Mouse (Mus musculus) liver, adult 2 months (tissue): ENCODE data around the gene Elp5. TPM values are rescaled to one million over a fixed set of nuclear protein-coding genes. Genes with fewer than 3 reads are reported as not detected.

Experiments
- DNase-seq: peaks from one replicate; pipeline ENCODE4 v3.0.0-alpha.2; 2011; ENCODE audit warnings: low read depth, low spot score; ENCODE audit errors: extremely low read depth
- H3K27ac ChIP-seq: fragments of 200-500 bp; replicated peaks from 2 replicates; pipeline ENCODE4 v1.5.1; 2012; ENCODE audit warnings: low read depth, mild to moderate bottlenecking, control low read depth, inconsistent platforms, low read length; ENCODE audit not compliant: insufficient read depth
- H3K27me3 ChIP-seq: fragments of 200-500 bp; 2 replicates; pipeline ENCODE4 v1.6.1; 2012; ENCODE audit warnings: mild to moderate bottlenecking, moderate library complexity, low read length, inconsistent platforms; ENCODE audit not compliant: control insufficient read depth, insufficient read depth
- H3K36me3 ChIP-seq: fragments of 200-500 bp; 2 replicates; pipeline ENCODE4 v1.6.1; 2012; ENCODE audit warnings: low read length, inconsistent platforms; ENCODE audit not compliant: control insufficient read depth, insufficient read depth
- H3K4me1 ChIP-seq: fragments of 200-500 bp; 2 replicates; pipeline ENCODE4 v1.6.1; 2011; ENCODE audit warnings: low read length; ENCODE audit not compliant: control insufficient read depth, insufficient read depth
- H3K4me3 ChIP-seq: fragments of 200-500 bp; 2 replicates; pipeline ENCODE4 v1.5.1; 2011; ENCODE audit warnings: low read depth, mild to moderate bottlenecking, control low read depth, low read length, moderate library complexity; ENCODE audit not compliant: insufficient read depth
- H3K79me2 ChIP-seq: fragments of 200-500 bp; 2 replicates; pipeline ENCODE4 v1.6.1; 2012; ENCODE audit warnings: inconsistent platforms, mild to moderate bottlenecking, low read length, moderate library complexity; ENCODE audit not compliant: control insufficient read depth, insufficient read depth
- H3K9ac ChIP-seq: fragments of 200-500 bp; 2 replicates; pipeline ENCODE4 v1.6.1; 2012; ENCODE audit warnings: low read depth, mild to moderate bottlenecking, control low read depth, inconsistent platforms, low read length
- CTCF ChIP-seq: fragments of 200-500 bp; IDR thresholded peaks from 2 replicates; pipeline ENCODE4 v1.5.1; 2011; ENCODE audit warnings: low read depth, low read length, control low read depth
- POLR2A ChIP-seq: fragments of 200-500 bp; IDR thresholded peaks from 2 replicates; pipeline ENCODE4 v1.6.1; 2011; ENCODE audit warnings: low read length, control low read depth; ENCODE audit not compliant: insufficient read depth; ENCODE audit errors: extremely low read depth
- WGBS: fragments of 180-500 bp; shearing (Covaris S2); methylation state at CpG from one replicate; pipeline ENCODE4 v1.1.7; 2018; 5-methylcytosine and 5-hydroxymethylcytosine counted together
- polyA plus RNA-seq: library from polyadenylated mRNA; depleted of rRNA; stranded (reverse); fragments of >200 nt; gene quantifications from 2 replicates; pipeline ENCODE4 v1.2.3, GENCODE M21; 2012
- total RNA-seq: library from RNA; depleted of rRNA; stranded (reverse); fragments of >200 nt; gene quantifications from 2 replicates; pipeline ENCODE4 v1.2.3, GENCODE M21; 2014

Gene Elp5
- total and polyA plus RNA-seq, 2 experiments = 19.5 to 30.8 TPM

DNA sequence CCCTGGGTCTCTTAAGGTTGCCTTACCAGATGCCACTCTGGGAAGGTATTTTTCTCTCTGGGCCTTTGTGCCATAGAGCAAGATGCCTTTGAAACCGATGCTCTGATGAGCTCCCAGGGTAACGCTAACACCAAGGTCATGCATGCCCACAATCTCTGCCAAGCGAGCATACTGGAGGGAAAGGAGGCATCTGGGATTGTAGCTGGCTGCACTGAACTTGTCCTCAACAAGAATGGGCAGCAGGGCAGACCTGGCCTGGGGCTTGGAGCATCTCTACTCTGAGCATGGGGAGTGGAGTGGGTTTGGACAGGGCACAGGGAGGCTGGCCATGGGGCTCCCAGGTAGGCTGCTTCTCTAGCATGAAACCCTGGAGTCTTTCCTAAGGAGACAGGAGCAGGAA lies 31.1 kb upstream of the Elp5 start:
- no peak overlapping the region for H3K9ac ChIP-seq
- no peaks in the 10 kb centered on the region for H3K27me3 ChIP-seq
- H3K4me1 ChIP-seq = peaks cover 8% of the 10 kb centered on the region
- peaks cover 40% of the 10 kb centered on the region for H3K36me3 ChIP-seq
- 70% methylated on average over 3 of the region's 3 CpGs for whole genome bisulfite sequencing
- TF ChIP-seq CTCF (no peak), POLR2A (no peak)
- no peak overlapping the region for H3K27ac ChIP-seq
- DNase-seq = no peak
- H3K79me2 ChIP-seq = peaks cover 16% of the 10 kb centered on the region; the same call in 1 of the 2 replicates
- H3K4me3 ChIP-seq = no peak overlapping the region

DNA sequence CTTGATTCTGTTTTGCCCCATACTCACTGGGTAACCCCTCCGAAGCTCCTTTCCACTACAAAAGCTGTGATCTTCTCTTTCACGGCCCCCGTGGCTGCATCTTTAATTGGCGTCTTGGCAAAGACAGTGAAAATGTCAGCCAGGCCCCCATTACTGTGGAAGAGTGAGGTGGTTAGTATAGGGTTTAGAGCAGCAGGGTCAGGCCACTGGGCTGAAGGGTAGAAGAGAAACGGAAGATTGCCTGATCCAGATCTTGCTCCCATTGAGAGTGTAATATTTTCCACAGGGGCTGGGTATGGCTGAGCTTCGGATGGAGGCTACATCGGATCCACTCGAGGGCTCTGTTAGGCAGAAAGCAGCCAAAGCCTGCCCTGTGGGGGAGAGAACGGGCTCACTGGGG lies 30.6 kb upstream of the Elp5 start:
- no peak overlapping the region for H3K4me3 ChIP-seq
- H3K27ac ChIP-seq = no peak overlapping the region
- DNase-seq = no peak
- WGBS = 94% methylated on average over 9 of the region's 9 CpGs
- H3K36me3 ChIP-seq = peaks cover 44% of the 10 kb centered on the region
- peaks cover 16% of the 10 kb centered on the region; the same call in 1 of the 2 replicates for H3K79me2 ChIP-seq
- no peak for TF ChIP-seq POLR2A
- H3K27me3 ChIP-seq = no peaks in the 10 kb centered on the region
- peaks cover 8% of the 10 kb centered on the region for H3K4me1 ChIP-seq
- H3K9ac ChIP-seq = no peak overlapping the region

DNA sequence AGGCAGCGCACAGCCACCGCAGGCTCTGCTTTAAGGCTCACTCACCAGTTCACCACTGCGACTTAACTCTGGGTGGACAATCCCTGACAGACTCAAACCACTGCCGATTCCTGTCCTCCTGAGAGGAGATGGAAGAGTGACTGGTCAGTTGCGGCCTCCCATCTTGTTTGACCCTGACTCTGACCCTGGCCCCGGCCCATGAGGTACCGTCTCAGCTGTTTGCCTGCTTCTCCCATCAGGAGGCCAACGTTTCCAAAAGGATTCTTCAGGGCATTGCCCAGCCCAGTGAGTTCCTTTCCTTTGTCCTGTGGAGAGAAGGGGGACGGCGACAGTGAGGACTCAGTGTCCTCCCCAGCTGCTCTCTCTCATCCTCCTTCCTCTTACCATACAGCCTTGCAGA lies 28.6 kb upstream of the Elp5 start:
- H3K4me1 ChIP-seq = peaks cover 8% of the 10 kb centered on the region
- H3K4me3 ChIP-seq = no peak overlapping the region
- no peak for DNase-seq
- H3K9ac ChIP-seq = no peak overlapping the region
- TF ChIP-seq POLR2A (no peak), CTCF (no peak)
- H3K79me2 ChIP-seq = peaks cover 16% of the 10 kb centered on the region; the same call in 1 of the 2 replicates
- peaks cover 46% of the 10 kb centered on the region for H3K36me3 ChIP-seq
- WGBS = 88% methylated on average over 10 of the region's 10 CpGs
- H3K27me3 ChIP-seq = no peaks in the 10 kb centered on the region
- no peak overlapping the region for H3K27ac ChIP-seq

DNA sequence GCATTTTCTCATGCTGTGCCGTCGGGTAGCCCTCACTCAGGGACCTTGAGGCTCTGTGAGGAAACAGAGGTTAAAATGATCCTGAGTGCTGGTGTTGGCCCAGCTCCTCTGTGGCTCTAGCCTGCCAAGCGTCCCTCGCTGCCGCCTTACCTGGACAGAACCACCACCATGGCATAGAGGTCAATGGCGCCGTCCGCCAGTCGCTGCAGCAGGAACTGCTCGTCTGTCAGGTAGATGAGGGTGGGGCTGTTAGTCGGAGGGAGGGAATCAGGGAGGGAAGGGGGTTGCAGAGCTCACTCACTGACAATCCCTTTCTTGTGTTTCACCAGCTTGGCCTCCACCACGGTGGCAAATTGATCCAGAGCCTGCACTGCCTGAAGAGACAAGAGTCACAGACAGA lies 28.2 kb upstream of the Elp5 start:
- H3K27ac ChIP-seq = no peak overlapping the region
- 71% methylated on average over 12 of the region's 12 CpGs for WGBS
- H3K79me2 ChIP-seq = peaks cover 16% of the 10 kb centered on the region; the same call in 1 of the 2 replicates
- no peaks in the 10 kb centered on the region for H3K27me3 ChIP-seq
- H3K9ac ChIP-seq = no peak overlapping the region
- no peak for DNase-seq
- peaks cover 8% of the 10 kb centered on the region for H3K4me1 ChIP-seq
- H3K4me3 ChIP-seq = no peak overlapping the region
- peaks cover 46% of the 10 kb centered on the region for H3K36me3 ChIP-seq
- TF ChIP-seq CTCF = no peak
- TF ChIP-seq POLR2A = no peak

DNA sequence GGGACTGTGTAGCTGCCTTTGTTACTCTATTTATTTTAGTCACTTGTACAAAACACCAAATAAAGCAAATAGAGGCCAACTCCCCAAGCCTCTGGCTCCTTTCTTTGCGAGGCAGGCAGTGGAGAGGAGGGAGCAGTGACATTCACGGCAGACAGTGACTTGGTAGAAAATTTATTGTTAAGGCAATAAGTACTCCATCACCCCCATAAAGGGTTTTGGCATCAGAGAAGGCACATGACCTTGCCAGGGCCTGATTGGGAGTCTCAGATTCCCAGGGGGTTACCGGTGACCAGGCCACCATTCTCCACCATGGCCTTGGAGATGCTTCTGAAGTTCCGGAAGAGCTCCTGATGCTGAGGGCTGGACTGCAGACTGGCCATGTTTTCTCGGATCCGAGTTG lies 27.7 kb upstream of the Elp5 start:
- no peak overlapping the region for H3K27ac ChIP-seq
- H3K36me3 ChIP-seq = peaks cover 46% of the 10 kb centered on the region
- H3K79me2 ChIP-seq = peaks cover 15% of the 10 kb centered on the region; the same call in 1 of the 2 replicates
- TF ChIP-seq POLR2A = no peak
- TF ChIP-seq CTCF = no peak
- H3K4me1 ChIP-seq = peaks cover 8% of the 10 kb centered on the region
- no peak for DNase-seq
- H3K27me3 ChIP-seq = no peaks in the 10 kb centered on the region
- no peak overlapping the region for H3K9ac ChIP-seq
- H3K4me3 ChIP-seq = no peak overlapping the region
- WGBS = 86% methylated on average over 6 of the region's 6 CpGs

DNA sequence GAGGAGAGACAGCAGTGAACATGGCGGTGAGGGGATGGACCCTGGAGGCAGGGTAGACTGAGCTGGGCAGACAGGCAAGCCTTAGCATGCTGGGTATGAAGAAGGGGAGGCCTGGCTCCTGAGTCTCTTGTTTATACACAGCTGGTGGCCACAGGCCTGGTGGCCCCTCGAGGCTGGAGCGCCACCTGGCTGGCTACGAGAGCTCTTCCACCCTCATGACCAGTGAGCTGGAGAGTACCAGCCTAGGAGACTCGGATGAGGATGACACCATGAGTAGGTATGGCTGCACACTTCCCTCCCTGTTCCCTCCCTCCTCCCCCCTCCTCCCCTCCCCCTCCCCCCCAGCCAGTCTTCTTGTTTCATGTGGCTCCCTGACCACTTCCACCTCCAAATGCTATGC lies 23.2 kb upstream of the Elp5 start:
- no peak for DNase-seq
- WGBS = 78% methylated on average over 5 of the region's 5 CpGs
- H3K27ac ChIP-seq = no peak overlapping the region
- no peaks in the 10 kb centered on the region for H3K27me3 ChIP-seq
- H3K4me1 ChIP-seq = peaks cover 8% of the 10 kb centered on the region
- peak; percentile 63 for TF ChIP-seq CTCF
- no peak for TF ChIP-seq POLR2A
- no peak overlapping the region for H3K9ac ChIP-seq
- no peak overlapping the region for H3K4me3 ChIP-seq
- H3K36me3 ChIP-seq = peaks cover 11% of the 10 kb centered on the region; the same call in 1 of the 2 replicates
- H3K79me2 ChIP-seq = peaks cover 14% of the 10 kb centered on the region
